Mouse (Mus musculus) midbrain, embryonic 10.5 days (tissue): Measurements from ENCODE around the gene Il6st. TPM values are rescaled to one million over a fixed set of nuclear protein-coding genes. Genes with fewer than 3 reads are reported as not detected.

Source experiments
- DNase-seq: peaks from one replicate; pipeline ENCODE4 v3.0.0-alpha.2; 2017; ENCODE audit warnings: low spot score
- H3K27ac ChIP-seq: fragments of 300-500 bp; sonication (generic); replicated peaks from 2 replicates; pipeline ENCODE4 v1.5.1; 2016; ENCODE audit warnings: mild to moderate bottlenecking
- H3K27me3 ChIP-seq: fragments of 300-500 bp; sonication (generic); 2 replicates; pipeline ENCODE4 v1.6.1; 2016; ENCODE audit warnings: low read depth, mild to moderate bottlenecking; ENCODE audit not compliant: poor library complexity, severe bottlenecking
- H3K36me3 ChIP-seq: fragments of 300-500 bp; sonication (generic); 2 replicates; pipeline ENCODE4 v1.6.1; 2016; ENCODE audit warnings: mild to moderate bottlenecking, moderate library complexity
- H3K4me1 ChIP-seq: fragments of 300-500 bp; sonication (generic); 2 replicates; pipeline ENCODE4 v1.6.1; 2016
- H3K4me3 ChIP-seq: fragments of 300-500 bp; sonication (generic); 2 replicates; pipeline ENCODE4 v1.5.1; 2016; ENCODE audit warnings: mild to moderate bottlenecking, moderate library complexity
- H3K9me3 ChIP-seq: fragments of 300-500 bp; sonication (generic); replicated peaks from 2 replicates; pipeline ENCODE4 v1.6.1; 2016; ENCODE audit warnings: mild to moderate bottlenecking
- WGBS: fragments of 180-500 bp; shearing (Covaris S2); methylation state at CpG from one replicate; pipeline ENCODE4 v1.1.7; 2016; 5-methylcytosine and 5-hydroxymethylcytosine counted together
- polyA plus RNA-seq: library from polyadenylated mRNA; unstranded; fragments of >200 nt; fragmentation: Nextera tagmentation; extraction: Ambion mirVana; gene quantifications from 2 replicates; pipeline ENCODE4 v1.2.1, GENCODE M21; 2016

The Il6st gene
- polyA plus RNA-seq, 1 experiment from 2014 or later = 21.6 TPM

DNA sequence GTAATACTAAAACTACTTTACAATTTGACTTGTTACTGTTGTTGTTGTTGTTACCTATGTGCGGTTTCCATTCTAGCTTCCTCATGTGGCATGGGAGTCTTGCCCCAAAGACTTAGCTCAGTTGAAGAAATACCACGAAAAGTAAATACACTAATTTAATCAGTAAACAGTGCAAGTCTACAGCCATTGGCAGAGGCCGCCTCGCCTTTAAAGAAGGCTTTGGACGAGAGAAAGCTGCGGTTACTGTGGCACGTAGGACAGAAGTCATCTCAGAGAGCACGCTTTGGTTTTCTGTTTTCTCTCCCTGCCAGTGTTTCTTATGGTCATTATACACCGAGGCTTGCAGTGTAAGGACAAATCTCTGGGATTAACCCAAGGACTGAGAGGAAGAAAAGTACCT lies 36.6 kb downstream of the Il6st start:
- Histone ChIP-seq H3K4me3 (no peak overlapping the region), H3K4me1 (no peaks in the 10 kb centered on the region), H3K27me3 (no peaks in the 10 kb centered on the region), H3K27ac (no peak overlapping the region), H3K9me3 (no peaks in the 10 kb centered on the region), H3K36me3 (peaks cover 92% of the 10 kb centered on the region)
- no peak for DNase-seq
- 85% methylated on average over 9 of the region's 9 CpGs for WGBS

DNA sequence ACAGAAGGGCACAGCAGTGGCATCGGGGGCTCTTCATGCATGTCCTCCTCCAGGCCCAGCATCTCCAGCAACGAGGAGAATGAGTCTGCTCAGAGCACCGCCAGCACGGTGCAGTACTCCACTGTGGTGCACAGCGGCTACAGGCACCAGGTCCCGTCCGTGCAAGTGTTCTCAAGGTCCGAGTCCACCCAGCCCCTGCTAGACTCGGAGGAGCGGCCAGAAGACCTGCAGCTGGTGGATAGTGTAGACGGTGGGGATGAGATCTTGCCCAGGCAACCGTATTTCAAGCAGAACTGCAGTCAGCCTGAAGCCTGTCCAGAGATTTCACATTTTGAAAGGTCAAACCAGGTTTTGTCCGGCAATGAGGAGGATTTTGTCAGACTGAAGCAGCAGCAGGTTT lies 40.0 kb downstream of the Il6st start:
- DNase-seq = no peak
- H3K4me1 ChIP-seq = no peaks in the 10 kb centered on the region
- H3K27ac ChIP-seq = no peak overlapping the region
- no peak overlapping the region for H3K4me3 ChIP-seq
- H3K27me3 ChIP-seq = no peaks in the 10 kb centered on the region
- H3K9me3 ChIP-seq = no peaks in the 10 kb centered on the region
- 96% methylated on average over 13 of the region's 13 CpGs for WGBS
- H3K36me3 ChIP-seq = peaks cover 79% of the 10 kb centered on the region

DNA sequence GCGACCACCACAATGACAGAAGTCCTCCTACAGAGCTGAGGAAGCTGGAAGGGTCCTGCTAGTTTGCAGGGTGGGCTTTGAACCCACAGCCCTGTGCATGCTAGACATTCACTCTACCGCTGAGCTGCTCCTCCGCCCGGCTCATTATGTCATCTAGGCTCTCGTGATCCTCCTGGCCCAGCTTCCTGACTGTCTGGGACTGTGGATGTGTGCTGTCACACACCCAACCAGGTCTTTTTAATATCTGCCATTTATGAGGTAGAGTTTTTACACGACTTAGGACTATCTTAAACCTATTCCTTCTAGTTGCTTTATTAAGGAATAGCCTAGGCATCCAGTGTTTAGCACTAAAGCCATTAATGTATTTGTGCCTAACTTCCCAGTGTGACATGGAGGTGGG lies 41.6 kb downstream of the Il6st start:
- Histone ChIP-seq H3K4me1 (no peaks in the 10 kb centered on the region), H3K27ac (no peak overlapping the region), H3K27me3 (no peaks in the 10 kb centered on the region), H3K4me3 (no peak overlapping the region), H3K9me3 (no peaks in the 10 kb centered on the region), H3K36me3 (peaks cover 63% of the 10 kb centered on the region)
- WGBS = 95% methylated on average over 6 of the region's 6 CpGs
- no peak for DNase-seq

DNA sequence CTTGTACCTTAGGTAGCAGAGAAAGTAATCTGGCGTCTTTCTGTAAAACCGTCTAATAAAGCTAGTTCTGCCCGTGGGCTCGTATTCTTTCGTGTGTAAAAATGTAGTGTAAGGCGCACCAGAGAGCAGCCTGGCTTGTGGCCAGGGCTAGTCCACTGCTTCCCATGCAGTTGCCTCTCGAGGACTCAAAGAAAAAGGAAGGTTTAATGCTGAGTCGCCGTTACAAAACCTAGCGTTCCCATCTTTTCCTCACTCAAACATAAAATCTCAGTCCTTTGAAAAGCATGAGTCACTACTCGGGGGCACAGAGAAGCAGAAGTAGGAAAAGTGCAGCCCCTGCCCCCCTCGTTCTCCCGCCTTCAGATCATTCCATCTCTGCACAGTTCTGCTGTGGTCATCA lies 42.9 kb downstream of the Il6st start:
- no peak for DNase-seq
- Histone ChIP-seq H3K4me3 (no peak overlapping the region), H3K27ac (no peak overlapping the region), H3K27me3 (no peaks in the 10 kb centered on the region), H3K4me1 (no peaks in the 10 kb centered on the region), H3K36me3 (peaks cover 50% of the 10 kb centered on the region), H3K9me3 (no peaks in the 10 kb centered on the region)
- 92% methylated on average over 13 of the region's 13 CpGs for WGBS

DNA sequence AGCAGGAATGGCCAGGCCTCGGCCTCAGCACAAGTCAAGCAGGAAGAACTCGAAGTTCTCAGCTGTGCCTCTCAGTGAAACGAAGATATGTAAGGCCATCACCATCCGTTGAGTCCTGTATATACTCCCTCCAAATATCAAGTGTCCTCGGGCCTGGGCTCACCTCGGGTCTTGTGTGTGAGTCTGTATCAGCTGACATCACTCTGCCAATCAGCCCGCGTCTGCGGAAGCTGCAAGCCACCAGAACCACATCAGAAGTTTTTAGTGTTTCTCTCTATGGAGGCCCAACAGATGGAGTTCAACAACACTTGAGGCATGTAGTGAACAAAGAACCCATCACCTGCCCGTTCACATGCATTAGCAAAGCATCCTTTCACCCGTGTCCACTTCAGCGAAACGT lies 43.8 kb downstream of the Il6st start:
- Histone ChIP-seq H3K4me3 (no peak overlapping the region), H3K36me3 (peaks cover 46% of the 10 kb centered on the region), H3K27me3 (no peaks in the 10 kb centered on the region), H3K9me3 (no peaks in the 10 kb centered on the region), H3K4me1 (no peaks in the 10 kb centered on the region), H3K27ac (no peak overlapping the region)
- WGBS = 90% methylated on average over 13 of the region's 13 CpGs
- no peak for DNase-seq

DNA sequence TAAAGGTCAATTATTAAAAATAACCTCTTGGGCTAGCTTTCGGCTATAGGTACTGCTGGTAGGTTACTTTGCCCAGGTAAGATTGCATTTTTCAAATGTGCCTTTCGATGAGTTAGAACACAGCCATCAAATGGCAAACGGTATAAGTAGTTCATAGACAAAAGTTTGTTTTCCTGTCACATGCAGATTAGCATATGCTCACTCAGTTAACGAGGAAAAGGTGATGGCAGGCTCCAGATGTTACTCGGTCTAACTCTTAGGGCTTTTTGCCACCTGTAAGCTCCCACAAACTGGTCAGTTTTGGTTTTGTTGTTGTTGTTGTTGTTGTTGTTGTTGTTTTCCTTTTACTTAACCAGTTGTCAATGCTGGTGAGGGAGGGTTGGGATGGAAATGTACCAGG lies 44.6 kb downstream of the Il6st start:
- no peaks in the 10 kb centered on the region for H3K4me1 ChIP-seq
- no peak overlapping the region for H3K4me3 ChIP-seq
- no peak for DNase-seq
- H3K27ac ChIP-seq = no peak overlapping the region
- no peaks in the 10 kb centered on the region for H3K9me3 ChIP-seq
- H3K27me3 ChIP-seq = no peaks in the 10 kb centered on the region
- peaks cover 38% of the 10 kb centered on the region for H3K36me3 ChIP-seq
- 93% methylated on average over 5 of the region's 5 CpGs for WGBS

GRCm38 (mm10) chr13:112509465-112509864 lies 45.6 kb downstream of the Il6st start:
- Histone ChIP-seq H3K9me3 (no peaks in the 10 kb centered on the region), H3K27ac (no peak overlapping the region), H3K27me3 (no peaks in the 10 kb centered on the region), H3K36me3 (peaks cover 28% of the 10 kb centered on the region), H3K4me3 (no peak overlapping the region), H3K4me1 (no peaks in the 10 kb centered on the region)
- WGBS = 44% methylated on average over 4 of the region's 4 CpGs
- DNase-seq = peak; percentile 62

DNA sequence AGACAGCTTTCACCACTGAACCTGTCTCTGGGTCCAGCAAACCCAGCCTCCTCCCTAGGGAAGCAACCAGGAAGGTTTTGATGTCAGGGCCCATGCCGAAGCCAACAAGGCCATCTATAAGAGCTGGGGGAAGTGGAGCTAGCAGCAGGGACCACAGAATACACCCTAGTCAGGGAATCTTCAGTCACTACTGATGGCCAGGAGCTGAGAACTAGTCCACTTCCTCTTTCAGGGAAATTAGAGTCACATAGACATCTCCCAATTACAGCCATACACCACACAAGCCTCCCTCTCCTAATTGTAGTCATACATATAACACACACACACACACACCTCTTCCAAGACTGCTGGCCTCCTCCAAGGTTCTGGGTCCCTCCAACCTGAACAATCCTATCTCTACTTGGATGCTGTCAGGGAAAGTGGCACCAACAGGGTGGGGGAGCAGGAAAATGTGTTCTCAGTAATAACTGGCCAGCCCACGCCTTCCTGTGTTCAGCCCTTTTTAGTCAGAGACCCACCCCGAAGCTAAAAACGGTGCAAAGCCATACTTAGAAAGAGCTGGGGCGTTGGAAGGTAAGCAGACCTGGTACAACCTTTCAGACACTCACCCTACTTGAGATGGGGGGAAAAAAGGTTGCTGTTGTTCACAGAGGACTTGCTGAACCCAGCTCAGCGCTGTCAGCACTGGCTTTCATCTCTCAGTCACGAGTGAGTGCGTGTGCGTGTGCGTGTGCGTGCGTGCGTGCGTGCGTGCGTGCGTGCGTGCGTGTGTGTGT lies 46.8 kb downstream of the Il6st start:
- Histone ChIP-seq H3K4me3 (no peak overlapping the region), H3K27ac (no peak overlapping the region), H3K36me3 (peaks cover 16% of the 10 kb centered on the region), H3K4me1 (no peaks in the 10 kb centered on the region), H3K27me3 (no peaks in the 10 kb centered on the region), H3K9me3 (no peaks in the 10 kb centered on the region)
- no peak for DNase-seq
- WGBS = 94% methylated on average over 19 of the region's 19 CpGs

DNA sequence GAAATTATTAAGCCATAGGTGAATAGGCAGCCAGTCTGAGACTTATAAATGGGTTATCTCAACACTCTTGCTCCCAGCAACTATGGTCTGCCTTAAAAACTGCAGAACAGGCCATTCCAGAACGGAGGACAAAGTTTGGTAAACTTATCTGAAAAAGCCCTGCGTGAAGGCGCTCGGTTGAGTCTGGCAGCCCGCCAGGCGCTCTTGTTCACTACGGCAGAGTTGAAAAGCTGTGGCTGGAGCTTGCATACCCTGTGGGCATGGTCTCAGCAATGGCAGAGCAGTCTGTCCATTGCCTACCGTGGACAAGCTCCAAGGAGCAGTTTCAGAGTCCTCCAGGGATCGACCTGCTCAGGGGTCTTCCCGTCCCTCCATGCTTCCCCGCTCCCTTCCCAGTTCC lies 47.4 kb downstream of the Il6st start:
- H3K9me3 ChIP-seq = no peaks in the 10 kb centered on the region
- H3K4me3 ChIP-seq = no peak overlapping the region
- H3K27ac ChIP-seq = no peak overlapping the region
- no peaks in the 10 kb centered on the region for H3K4me1 ChIP-seq
- DNase-seq = no peak
- peaks cover 10% of the 10 kb centered on the region for H3K36me3 ChIP-seq
- WGBS = 93% methylated on average over 11 of the region's 11 CpGs
- no peaks in the 10 kb centered on the region for H3K27me3 ChIP-seq

DNA sequence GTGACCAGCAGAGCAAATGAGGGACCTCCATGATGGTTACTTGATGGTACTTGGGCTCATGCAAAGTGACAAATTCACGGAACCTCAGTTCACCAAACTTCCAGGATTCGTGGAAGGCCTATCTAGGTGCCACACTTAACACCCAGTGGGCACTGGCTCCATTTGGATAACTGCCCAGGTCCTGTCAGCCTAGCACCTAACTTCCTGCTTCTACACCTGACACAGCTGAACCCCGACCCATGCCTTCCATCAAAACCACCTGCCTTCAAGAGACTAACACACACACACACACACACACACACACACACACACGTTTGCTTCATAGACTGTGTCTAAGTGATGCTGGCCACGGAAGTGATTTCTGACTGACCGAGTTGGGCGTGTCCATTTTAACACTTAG lies 47.9 kb downstream of the Il6st start:
- Histone ChIP-seq H3K27ac (no peak overlapping the region), H3K4me1 (no peaks in the 10 kb centered on the region), H3K27me3 (no peaks in the 10 kb centered on the region), H3K4me3 (no peak overlapping the region), H3K36me3 (peaks cover 5% of the 10 kb centered on the region; the same call in 1 of the 2 replicates), H3K9me3 (no peaks in the 10 kb centered on the region)
- 87% methylated on average over 7 of the region's 7 CpGs for WGBS
- DNase-seq = no peak

DNA sequence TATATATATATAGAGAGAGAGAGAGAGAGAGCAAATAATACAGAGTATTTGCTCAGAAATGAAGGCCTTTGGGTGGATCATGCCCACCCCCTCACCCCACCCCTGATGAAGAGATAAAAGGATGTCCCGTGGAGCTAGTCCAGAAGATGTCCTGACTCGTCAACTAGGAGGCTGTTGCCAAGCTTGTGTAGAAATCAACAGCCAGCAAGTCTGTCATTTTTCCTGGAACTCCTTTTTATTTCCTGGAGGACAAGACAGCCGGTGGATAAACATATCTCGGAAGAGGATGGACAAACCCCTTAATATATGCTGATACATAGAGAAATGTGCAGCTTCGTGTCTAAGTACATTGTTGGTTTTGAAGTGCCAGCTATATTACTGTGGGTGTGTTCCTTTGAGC lies 49.0 kb downstream of the Il6st start:
- Histone ChIP-seq H3K4me1 (no peaks in the 10 kb centered on the region), H3K9me3 (no peaks in the 10 kb centered on the region), H3K27me3 (no peaks in the 10 kb centered on the region), H3K4me3 (no peak overlapping the region), H3K27ac (no peak overlapping the region), H3K36me3 (0 out of 2 replicates have a peak, but pooled peaks cover under 1% of the 10 kb centered on the region)
- DNase-seq = no peak
- 96% methylated on average over 5 of the region's 5 CpGs for WGBS

- no peaks in the 10 kb centered on the region for H3K36me3 ChIP-seq
- H3K27ac ChIP-seq = no peak overlapping the region
- H3K27me3 ChIP-seq = no peaks in the 10 kb centered on the region
- 88% methylated on average over 1 of the region's 1 CpGs for WGBS
- no peak for DNase-seq
- no peaks in the 10 kb centered on the region for H3K4me1 ChIP-seq
- H3K4me3 ChIP-seq = no peak overlapping the region
- 0 out of 2 replicates have a peak, but pooled peaks cover 7% of the 10 kb centered on the region for H3K9me3 ChIP-seq
These were observed 50.7 kb downstream of the Il6st start for GRCm38 (mm10) chr13:112514546-112514945.

DNA sequence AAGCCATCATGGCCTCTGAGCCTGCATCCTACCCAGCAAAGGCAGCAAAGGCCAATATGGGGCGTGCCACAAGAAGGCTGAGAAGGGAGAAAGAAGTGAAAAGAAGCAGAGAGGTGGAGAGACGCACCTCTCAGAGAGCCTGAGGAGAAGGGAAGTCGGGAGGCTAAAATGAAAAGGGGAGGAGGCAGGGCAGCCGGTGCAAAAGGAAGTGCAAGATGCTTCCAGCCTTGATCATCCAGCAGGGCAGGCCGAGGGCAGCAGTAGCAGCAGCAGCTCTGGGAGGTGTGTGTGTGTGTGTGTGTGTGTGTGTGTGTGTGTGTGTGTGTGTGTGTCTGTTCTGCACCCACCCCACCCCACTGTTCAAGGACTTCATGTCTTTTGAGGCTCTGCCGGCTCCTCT lies 58.4 kb downstream of the Il6st start:
- no peak overlapping the region for H3K4me3 ChIP-seq
- 0 out of 2 replicates have a peak, but pooled peaks cover 7% of the 10 kb centered on the region for H3K9me3 ChIP-seq
- WGBS = 78% methylated on average over 6 of the region's 6 CpGs
- no peaks in the 10 kb centered on the region for H3K27me3 ChIP-seq
- no peaks in the 10 kb centered on the region for H3K36me3 ChIP-seq
- H3K27ac ChIP-seq = no peak overlapping the region
- DNase-seq = no peak
- no peaks in the 10 kb centered on the region for H3K4me1 ChIP-seq
